Mouse (Mus musculus): ENCODE results near the gene Gstm6.
"Not testable (repeated sequence)": the region's sequence is repeated elsewhere in the genome, so short reads cannot be mapped to it uniquely, and the experiment has no call there.

Gene Gstm6

GRCm38 (mm10) chr3:107943239-107943990 is at the start of gene Gstm6:
Gene Gstm6 (minus strand): TSS chr3:107943749.
- no peak for DNase-seq (ENCODE audit: low spot score)

DNA sequence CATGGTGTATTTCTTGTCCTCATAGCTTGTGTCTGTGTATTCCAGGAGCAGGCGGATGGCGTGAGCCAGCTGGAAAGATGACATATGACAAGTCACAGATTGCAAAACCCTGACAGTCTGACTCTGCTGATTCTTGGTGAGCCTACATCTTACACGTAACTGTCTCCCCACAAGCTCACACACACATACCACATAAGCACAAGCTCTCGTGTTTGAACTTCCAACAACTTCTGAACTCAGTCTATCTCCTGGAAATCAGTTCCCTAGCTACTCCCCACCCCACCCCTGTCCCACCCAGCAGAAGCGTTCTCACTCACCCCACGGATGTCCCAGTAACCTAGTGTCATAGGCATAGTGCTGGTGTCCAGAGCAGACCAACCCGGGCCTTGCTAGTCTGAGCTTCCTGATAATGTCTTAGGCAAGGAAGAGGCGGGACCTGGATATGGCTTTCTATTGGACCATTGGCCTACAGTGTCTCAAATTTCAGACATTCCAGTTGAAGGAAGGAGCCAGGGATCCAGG is 42.6 kb upstream of the Gstm6 start, which contains the start of gene Gstm2:
Gstm2 (minus strand) TSS at position 413 of the 522 bp plus-strand sequence.
- DNase-seq (ENCODE audit: low spot score): no peak

DNA sequence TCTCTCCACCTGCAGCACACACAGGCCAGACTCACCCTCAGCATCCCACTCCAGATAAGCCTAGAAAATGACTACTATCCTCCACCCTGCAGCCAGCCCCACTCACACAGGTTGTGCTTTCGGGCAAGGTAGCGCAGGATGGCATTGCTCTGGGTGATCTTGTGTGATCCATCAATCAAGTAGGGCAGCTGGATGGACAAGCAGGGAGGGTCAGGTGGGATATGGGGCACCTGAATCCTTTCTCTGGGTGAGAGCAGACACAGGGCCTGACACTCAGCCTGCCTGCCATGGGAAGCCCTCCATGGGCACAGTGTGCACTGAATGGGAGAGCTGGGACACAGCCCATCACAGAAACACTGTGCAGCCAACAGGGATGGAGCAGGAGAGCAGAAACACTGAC is 41.6 kb upstream of the Gstm6 start:
- not testable (repeated sequence) for DNase-seq (ENCODE audit: low spot score)

- DNase-seq (ENCODE audit: low spot score): no peak
Observed at GRCm38 (mm10) chr3:107984471-107984870, 40.9 kb upstream of the Gstm6 start.

DNA sequence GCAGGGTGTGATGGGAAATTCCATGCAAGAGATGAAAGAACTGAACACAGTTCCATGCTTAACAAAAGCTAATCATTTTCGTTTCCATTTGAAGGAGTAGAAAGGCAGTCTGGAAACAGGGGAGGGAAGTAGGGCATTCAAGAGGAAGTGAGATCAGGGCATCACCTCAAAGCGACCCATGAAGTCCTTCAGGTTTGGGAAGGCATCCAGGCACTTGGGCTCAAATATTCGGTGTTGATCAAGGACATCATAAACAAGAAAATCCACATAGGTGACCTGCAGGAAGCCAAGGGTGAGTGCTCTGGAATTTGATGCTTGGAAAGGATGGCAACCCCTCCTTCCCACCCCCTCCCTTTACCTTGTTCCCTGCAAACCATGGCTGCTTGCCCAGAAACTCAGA is 40.2 kb upstream of the Gstm6 start:
- DNase-seq (ENCODE audit: low spot score): no peak

DNA sequence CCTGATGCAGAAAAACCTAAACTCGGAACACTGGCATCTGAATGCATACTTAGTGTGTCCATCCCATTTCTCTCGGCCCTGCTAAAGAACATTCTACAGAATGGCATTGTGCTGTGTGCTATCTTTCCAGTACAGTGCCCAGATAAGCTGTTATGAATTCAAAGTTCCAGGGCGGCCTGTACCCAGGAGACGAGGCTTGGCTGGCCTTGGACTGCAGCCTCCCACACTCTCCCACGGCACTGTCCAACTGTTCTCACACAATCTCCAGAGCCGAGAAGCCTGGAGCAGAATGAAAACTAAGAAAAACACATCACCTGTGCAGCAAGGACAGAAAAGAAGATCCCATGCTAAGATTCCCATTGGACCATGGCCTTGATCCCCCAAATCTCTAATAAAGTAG is 39.2 kb upstream of the Gstm6 start:
- no peak for DNase-seq (ENCODE audit: low spot score)

DNA sequence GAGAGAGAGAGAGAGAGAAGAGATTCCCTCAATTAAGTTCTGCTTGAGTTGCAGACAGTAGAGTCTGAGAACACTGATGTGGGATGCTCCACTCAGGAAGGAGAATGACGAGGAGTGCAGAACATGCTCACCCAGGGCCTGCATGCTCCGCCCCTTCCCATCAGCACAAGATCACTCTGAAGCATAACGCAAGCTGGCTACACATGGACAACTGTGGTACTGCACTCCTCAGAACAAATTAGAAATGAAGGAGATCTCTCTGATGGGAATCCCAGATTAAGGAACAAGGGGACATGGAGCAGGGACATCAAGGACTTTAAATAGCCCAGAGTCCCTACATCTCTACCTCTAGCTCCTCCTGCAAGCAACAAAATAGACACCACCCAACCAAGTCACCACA is 37.7 kb upstream of the Gstm6 start:
- no peak for DNase-seq (ENCODE audit: low spot score)

GRCm38 (mm10) chr3:107977691-107978090 is 34.1 kb upstream of the Gstm6 start:
- DNase-seq (ENCODE audit: low spot score): no peak

DNA sequence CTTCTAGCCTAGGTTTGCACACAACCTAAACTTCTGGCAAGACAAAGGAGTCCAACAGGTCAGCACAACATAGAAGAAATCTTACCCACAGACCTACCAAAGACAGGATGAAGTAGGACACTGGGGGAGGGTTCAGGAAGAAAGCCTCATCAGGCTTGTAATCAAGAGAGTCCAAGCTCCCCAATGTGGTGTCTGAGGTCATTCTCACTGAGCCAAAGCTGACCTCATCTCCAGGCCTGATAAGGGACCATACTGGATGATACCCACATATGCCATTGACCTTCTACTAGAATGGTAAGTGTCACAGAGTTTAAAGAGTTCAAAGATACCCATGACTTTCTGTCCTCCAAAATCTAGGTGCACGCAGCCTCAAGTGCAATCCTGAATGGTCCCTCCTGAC is 30.7 kb upstream of the Gstm6 start:
- DNase-seq (ENCODE audit: low spot score): no peak

DNA sequence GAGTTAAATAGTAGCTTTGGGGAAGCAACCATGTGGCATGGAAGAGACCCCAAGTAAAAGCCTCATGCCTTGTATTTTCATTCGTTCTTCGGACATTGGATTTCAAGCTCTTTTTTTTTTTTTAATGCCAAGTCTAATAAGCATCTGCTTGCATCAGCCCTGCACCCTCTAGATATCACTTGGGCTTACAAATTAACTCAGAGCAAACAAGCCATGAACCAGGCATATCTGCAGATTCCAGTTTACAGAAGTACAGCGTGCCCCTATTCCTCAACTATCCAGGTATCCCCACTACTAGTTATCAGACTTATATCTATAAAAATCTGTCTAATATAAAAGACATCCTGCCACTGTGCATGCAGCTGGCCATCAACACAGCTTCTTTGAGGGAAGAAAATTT is 28.5 kb upstream of the Gstm6 start:
- no peak for DNase-seq (ENCODE audit: low spot score)

DNA sequence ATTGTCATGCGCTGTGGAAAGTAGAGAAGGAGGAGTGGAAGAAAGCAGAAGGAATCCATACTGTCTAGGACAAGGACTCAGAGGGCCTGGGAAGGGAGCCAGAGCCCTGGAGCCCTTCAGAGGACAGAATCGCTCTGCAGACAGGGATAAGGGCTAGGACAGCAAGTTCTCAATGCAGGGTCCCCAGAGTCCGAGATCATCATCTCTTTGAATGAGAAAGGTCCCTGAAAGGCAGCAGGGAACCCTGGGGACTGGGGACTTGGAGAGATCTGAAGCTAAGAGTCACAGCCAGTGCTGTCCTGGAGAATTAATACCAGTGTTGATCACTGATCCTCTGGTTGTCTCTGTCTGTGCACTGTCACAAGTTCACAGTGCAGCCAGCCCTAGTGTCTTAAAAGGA is 27.6 kb upstream of the Gstm6 start:
- not testable (repeated sequence) for DNase-seq (ENCODE audit: low spot score)

DNA sequence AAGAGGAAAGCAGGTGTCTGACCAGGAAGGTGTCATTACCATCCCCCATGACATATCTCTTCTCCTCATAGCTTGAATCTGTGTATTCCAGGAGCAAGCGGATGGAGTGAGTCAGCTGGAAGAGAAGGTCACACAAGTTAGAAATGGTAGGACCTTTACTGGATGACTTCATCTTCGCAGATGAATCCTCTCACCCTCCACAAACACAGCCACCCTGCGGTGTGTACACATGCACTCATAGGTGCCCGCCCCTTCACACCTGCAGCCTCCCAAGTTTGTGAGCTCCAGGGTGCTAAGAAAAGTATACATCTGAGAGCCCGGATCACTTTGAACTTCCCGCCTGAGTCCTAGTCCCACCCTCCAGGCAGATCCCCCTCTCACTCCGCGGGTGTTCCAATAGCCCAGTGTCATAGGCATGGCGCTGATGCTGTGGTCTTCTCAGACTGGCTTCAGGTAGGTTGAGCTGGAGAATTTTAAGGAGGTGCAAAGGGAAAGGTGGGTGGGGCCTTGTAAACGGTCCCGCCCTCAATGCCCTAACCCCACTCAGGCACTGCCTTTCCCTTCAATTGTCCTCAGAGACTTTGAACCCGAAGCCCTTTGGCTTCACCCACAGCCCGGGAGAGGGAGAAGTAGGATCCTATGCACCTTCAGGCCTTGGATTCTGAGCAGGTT is 25.3 kb upstream of the Gstm6 start, which contains the start of gene Gstm3:
Gstm3 (minus strand) TSS at position 560 of the 672 bp plus-strand sequence.
- no peak for DNase-seq (ENCODE audit: low spot score)

DNA sequence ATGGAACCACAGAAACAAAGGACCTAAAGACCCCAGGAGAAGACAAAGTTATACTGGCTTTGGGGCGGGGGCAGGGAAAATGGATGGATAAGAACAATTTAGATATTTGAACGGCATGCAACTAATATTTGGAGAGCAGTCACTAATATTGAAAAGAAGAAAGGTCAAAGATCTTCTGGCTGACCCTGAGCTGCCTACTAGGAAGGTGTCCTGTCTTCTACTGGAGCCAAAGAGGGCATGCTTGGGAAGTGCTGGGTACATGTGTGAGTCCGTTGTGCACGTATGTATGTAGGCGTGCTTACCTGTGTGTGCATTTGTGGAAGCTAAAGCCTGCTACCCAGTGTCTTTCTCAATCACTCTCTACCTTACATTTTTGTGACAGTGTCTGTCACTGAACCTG is 23.1 kb upstream of the Gstm6 start:
- DNase-seq (ENCODE audit: low spot score): no peak

DNA sequence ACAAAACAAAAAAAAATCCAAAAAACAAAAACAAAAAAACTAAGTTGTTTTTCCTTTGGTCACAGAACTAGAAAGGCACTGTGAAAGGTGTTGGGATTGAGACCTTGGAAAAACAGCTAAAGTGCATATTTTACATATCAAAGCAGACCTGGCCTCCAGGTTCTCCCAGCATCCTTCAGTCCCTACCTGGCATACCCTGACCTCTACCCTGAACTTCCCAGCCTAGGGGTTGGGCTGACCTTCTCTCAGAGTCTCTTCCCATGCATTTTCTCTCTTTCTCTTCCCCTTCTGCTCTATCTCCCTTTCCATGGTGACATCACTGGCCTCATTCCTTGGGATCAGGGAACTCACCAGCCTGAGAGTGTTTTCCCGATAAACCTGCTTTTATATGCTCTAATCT is 22.0 kb upstream of the Gstm6 start:
- no peak for DNase-seq (ENCODE audit: low spot score)

DNA sequence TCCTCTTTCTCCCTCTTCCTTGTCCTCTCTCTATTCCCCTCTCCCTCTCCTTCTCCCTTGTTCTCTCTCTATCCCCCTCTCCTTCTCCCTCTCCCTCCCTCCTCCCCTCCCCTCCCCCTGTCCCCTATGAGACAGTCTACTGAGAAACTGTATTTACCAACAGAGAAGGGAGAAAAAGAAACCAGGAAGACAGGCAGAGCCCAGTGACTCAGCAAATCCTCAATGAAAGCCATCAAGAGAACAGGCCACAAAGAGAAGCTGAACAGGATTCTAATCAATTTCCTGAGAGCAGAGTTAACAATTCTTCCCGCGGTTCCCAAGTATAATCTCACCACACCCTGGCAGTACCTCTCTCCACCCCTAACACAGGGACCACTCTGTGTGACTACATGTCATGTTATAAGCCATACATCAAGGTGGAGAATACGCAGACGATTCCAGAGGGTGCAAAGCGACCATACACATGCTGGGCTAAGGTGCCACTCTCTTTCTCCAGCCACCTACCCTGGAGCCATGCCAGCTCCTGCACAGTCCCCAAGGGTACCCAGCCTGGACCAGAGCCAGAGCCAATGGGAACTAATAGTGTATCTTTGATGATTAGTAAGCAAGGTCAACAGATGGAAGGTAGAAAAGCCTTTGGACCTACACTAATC is 21.2 kb upstream of the Gstm6 start:
- DNase-seq (ENCODE audit: low spot score): no peak

DNA sequence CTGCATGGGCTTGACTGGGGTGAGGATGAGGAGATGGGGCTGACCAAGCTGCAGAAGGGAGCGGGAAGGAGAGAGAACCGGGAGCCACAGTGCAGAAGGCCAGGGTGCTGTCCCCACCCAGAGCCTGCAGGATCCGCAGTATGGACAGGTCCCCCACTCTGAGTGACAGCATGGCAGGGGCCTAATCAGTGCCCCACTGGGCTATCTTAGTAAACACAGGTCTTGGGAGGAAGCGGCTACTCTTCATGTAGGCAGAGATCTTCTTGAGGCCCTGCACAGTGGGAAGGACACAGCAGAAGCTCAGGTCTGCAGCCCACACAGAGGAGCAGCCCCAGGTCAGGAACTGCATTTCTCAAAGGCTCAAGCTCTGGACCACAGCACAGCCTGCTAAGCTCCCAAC is 20.5 kb upstream of the Gstm6 start:
- DNase-seq (ENCODE audit: low spot score): no peak

DNA sequence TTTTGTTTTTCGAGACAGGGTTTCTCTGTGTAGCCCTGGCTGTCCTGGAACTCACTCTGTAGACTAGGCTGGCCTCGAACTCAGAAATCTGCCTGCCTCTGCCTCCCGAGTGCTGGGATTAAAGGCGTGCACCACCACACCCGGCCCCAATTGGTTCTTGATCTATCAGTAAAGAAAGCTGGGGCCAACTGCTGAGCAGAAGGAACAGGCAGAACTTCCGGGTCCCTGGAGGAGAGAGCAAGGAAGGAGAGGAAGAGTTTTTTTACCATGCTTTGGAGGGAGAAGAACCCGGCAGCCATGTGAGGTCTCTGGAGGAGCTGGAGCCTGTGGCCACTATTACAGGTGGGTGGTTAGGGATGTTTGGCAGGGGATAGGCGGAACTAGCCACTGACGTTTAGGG is 11.7 kb upstream of the Gstm6 start:
- DNase-seq (ENCODE audit: low spot score): not testable (repeated sequence)

GRCm38 (mm10) chr3:107953906-107954305 is 10.4 kb upstream of the Gstm6 start:
- no peak for DNase-seq (ENCODE audit: low spot score)

DNA sequence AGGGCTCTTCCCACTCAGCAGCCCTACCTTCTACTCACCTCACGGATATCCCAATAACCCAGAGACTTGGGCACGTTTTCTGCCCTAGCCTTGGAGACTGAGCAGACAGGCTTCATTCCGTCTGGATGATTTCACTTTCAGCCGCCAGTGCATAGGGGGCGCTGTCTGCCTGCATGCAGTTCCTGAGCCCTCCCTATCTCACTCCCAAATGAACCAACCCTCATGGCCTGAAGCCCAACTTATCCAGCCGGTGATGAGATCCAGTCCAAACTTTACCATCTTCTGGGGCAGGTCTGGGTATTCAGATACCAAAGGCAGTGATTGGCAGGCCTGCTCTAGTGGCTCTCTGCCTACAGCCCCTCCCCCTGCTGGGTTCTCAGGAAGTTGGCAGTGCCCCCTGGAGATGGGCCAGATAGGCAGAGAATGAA is 9.8 kb upstream of the Gstm6 start:
- DNase-seq (ENCODE audit: low spot score): peak; percentile 55

GRCm38 (mm10) chr3:107950531-107950930 is 7.0 kb upstream of the Gstm6 start:
- DNase-seq (ENCODE audit: low spot score): no peak

DNA sequence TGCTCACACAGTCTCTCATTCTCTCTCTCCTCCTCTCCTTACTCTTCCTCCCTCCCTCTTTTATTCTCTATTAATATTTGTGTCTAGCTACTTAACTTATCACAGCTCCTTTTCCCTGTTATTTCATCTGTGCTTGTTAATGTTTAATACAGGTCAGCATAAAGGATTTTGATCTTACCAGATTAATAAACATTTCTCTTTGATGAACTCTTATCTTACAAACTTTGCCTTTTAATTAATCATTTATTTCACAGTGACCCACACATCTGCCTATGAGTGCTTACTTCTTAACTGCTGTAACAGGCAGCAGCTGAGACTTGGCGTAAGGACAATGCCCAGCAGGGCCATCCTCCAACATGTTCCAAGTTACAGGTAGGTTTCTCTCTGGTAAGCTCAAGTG is 5.9 kb upstream of the Gstm6 start:
- not testable (repeated sequence) for DNase-seq (ENCODE audit: low spot score)

DNA sequence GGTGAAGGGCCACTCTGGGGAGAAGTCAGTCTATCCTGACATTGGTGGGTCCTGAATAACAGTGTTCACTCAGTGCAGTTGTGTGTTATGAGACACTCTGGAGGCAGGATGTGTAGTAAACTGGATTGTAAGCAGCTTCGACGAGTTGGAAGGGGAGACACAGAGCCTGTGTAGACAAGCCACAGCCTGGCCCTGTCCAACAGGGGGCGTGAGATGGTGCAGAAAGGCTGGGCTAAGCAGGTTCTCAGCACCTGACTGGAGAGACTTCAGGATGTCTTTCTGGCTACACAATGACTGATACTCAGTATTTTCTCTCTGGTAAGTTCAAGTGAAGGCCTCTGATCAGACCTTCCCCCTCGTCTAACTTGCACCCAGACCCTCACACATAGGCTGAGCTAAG is 2.2 kb upstream of the Gstm6 start:
- no peak for DNase-seq (ENCODE audit: low spot score)

GRCm38 (mm10) chr3:107941261-107941660 is 2.3 kb downstream of the Gstm6 start:
- DNase-seq (ENCODE audit: low spot score): no peak
